8 mouse cellular contexts compared by ENCODE assay signal in the genomic region with DNA sequence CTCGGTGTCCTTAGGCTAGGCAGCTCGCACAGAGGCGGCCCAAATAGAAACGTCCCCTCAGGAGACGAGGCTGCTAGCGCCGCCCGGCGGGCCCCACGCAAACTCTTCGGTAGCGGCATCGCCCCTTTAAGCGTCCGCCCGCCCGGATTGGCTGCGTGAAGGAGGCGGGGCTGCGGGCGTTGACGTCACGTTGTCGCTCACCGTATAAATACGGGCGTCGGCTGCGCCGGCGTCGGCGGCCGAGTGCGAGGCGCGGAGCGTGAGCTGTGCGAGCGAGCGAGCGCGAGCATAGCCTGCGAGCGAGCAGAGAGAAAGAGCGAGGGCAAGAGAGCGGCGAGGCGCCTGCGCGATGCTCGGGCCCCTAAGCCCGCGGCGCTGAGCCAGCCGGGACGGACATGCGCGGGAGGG. TPM values are rescaled to one million over a fixed set of nuclear protein-coding genes. Genes with fewer than 3 reads are reported as not detected.
A peak's percentile ranks its signal among the peaks of the same experiment; 100 is the strongest.
DNase-seq lines count a peak whose midpoint lies in the region; ATAC-seq and TF ChIP-seq lines count a peak whose summit lies in the region.

No protein-coding gene starts in this region.

- peak overlapping the region; percentile 94 for H3K9ac ChIP-seq in forebrain, embryonic 14.5 days (ENCODE audit: low read length)
- H3K9ac ChIP-seq in liver, embryonic 16.5 days (ENCODE audit: low read depth, low read length) = peak overlapping the region; percentile 69
- peak overlapping the region; percentile 96 for H3K9ac ChIP-seq in neural tube, embryonic 13.5 days

- peak; percentile 68 for DNase-seq in c-Kit-positive CD71-positive TER-119-negative erythroid progenitor cells, embryonic 14.5 days (ENCODE audit: low read depth)
- peak; percentile 98 for DNase-seq in forebrain, embryonic 14.5 days (ENCODE audit: low spot score)
- peak; percentile 97 to 99 for DNase-seq in heart, postnatal 14 days
- DNase-seq in large intestine, adult 2 months (ENCODE audit: low read depth, low spot score) = peak; percentile 76
- peak; percentile 86 for DNase-seq in telencephalon, adult 2 months (ENCODE audit: low read depth, low spot score)

- under 1% methylated on average over 55 of the region's 59 CpGs for WGBS in forebrain, embryonic 14.5 days
- WGBS in large intestine, adult 2 months = 1% methylated on average over 59 of the region's 59 CpGs
- WGBS in liver, embryonic 16.5 days (ENCODE audit: insufficient replicate concordance) = under 1% methylated on average over 58 of the region's 59 CpGs
- under 1% methylated on average over 59 of the region's 59 CpGs for whole genome bisulfite sequencing in neural tube, embryonic 13.5 days

- no peak for TF ChIP-seq CTCF in E14TG2a.4 (conservative IDR thresholded peaks at IDR 0.05; ENCODE audit: low read length)

- H3K4me1 ChIP-seq in E14TG2a.4 (replicated peaks; ENCODE audit: low read depth, low read length) = peaks cover 12% of the 10 kb centered on the region
- H3K4me1 ChIP-seq in forebrain, embryonic 14.5 days (ENCODE audit: control insufficient read depth, insufficient read depth, low read length) = peaks cover 4% of the 10 kb centered on the region; the same call in 1 of the 2 replicates
- peaks cover 6% of the 10 kb centered on the region for H3K4me1 ChIP-seq in liver, embryonic 16.5 days (ENCODE audit: control insufficient read depth, low read depth, low read length)
- H3K4me1 ChIP-seq in neural tube, embryonic 13.5 days (replicated peaks) = peaks cover 49% of the 10 kb centered on the region

- ATAC-seq in forebrain, embryonic 14.5 days = peak; percentile 97
- ATAC-seq in liver, embryonic 16.5 days (ENCODE audit: low read depth) = peak; percentile 61
- peak; percentile 96 for ATAC-seq in neural tube, embryonic 13.5 days (ENCODE audit: low read depth)

- no peaks in the 10 kb centered on the region for H3K36me3 ChIP-seq in E14TG2a.4 (ENCODE audit: insufficient read depth, low read length)
- no peaks in the 10 kb centered on the region for H3K36me3 ChIP-seq in forebrain, embryonic 14.5 days (ENCODE audit: control insufficient read depth, insufficient read depth, low read length)
- no peaks in the 10 kb centered on the region for H3K36me3 ChIP-seq in liver, embryonic 16.5 days (ENCODE audit: control insufficient read depth, insufficient read depth)
- H3K36me3 ChIP-seq in neural tube, embryonic 13.5 days = no peaks in the 10 kb centered on the region

- no peaks in the 10 kb centered on the region for H3K9me3 ChIP-seq in E14TG2a.4 (ENCODE audit: low read length)
- H3K9me3 ChIP-seq in forebrain, embryonic 14.5 days (replicated peaks; ENCODE audit: control insufficient read depth, low read length) = no peaks in the 10 kb centered on the region
- H3K9me3 ChIP-seq in liver, embryonic 16.5 days (replicated peaks; ENCODE audit: control insufficient read depth, low read length) = no peaks in the 10 kb centered on the region
- H3K9me3 ChIP-seq in neural tube, embryonic 13.5 days = no peaks in the 10 kb centered on the region

- H3K27ac ChIP-seq in forebrain, embryonic 14.5 days (ENCODE audit: low read depth, low read length) = peak overlapping the region; percentile 98
- H3K27ac ChIP-seq in liver, embryonic 16.5 days (ENCODE audit: low read length) = peak overlapping the region; percentile 76
- peak overlapping the region; percentile 99 for H3K27ac ChIP-seq in neural tube, embryonic 13.5 days (replicated peaks)

- H3K27me3 ChIP-seq in E14TG2a.4 (ENCODE audit: insufficient read depth, low read length) = peaks cover 28% of the 10 kb centered on the region
- H3K27me3 ChIP-seq in forebrain, embryonic 14.5 days (replicated peaks; ENCODE audit: control insufficient read depth, insufficient read depth, low read length) = no peaks in the 10 kb centered on the region
- H3K27me3 ChIP-seq in liver, embryonic 16.5 days (ENCODE audit: control insufficient read depth, insufficient read depth, low read depth, low read length) = peaks cover 23% of the 10 kb centered on the region
- H3K27me3 ChIP-seq in neural tube, embryonic 13.5 days = 0 out of 2 replicates have a peak, but pooled peaks cover 3% of the 10 kb centered on the region

- intact Hi-C loops in heart, postnatal 14 days (cut with DNase I) = loop anchor here (5.0 kb wide), 2 partner anchors 78 to 148 kb away; no protein-coding TSS in a partner anchor

- H3K4me2 ChIP-seq in forebrain, embryonic 14.5 days (ENCODE audit: low read length) = peak overlapping the region; percentile 72
- peak overlapping the region; percentile 69 for H3K4me2 ChIP-seq in liver, embryonic 16.5 days (ENCODE audit: low read depth, low read length)
- H3K4me2 ChIP-seq in neural tube, embryonic 13.5 days = peak overlapping the region; percentile 65

- peak overlapping the region; percentile 89 for H3K4me3 ChIP-seq in E14TG2a.4 (replicated peaks; ENCODE audit: low read length)
- peak overlapping the region; percentile 78 for H3K4me3 ChIP-seq in forebrain, embryonic 14.5 days (ENCODE audit: low read depth, low read length)
- peak overlapping the region; percentile 64 for H3K4me3 ChIP-seq in liver, embryonic 16.5 days (ENCODE audit: low read depth, low read length)
- peak overlapping the region; percentile 80 for H3K4me3 ChIP-seq in neural tube, embryonic 13.5 days

RNA-seq across cellular contexts. Expression of a gene that starts 1.1 kb away (rescaled TPM):
- 17.4 and 19.1 TPM in 2 replicates for polyA plus RNA-seq in forebrain, embryonic 14.5 days (2014; fragmentation: Nextera tagmentation; extraction: Ambion mirVana)
- 10 to 100 TPM; 38.4 to 44.5 TPM for total RNA-seq in heart, postnatal 14 days (2021)
- 13.4 and 29.4 TPM in 2 replicates for polyA plus RNA-seq in large intestine, adult 2 months (2012; rRNA removed)
- polyA plus RNA-seq in liver, embryonic 16.5 days (2015; fragmentation: Nextera tagmentation; extraction: Ambion mirVana) = 38.7 and 41.4 TPM in 2 replicates
- polyA plus RNA-seq in neural tube, embryonic 13.5 days (2015; fragmentation: Nextera tagmentation; extraction: Ambion mirVana) = 57.9 and 60.4 TPM in 2 replicates

RNA-seq across cellular contexts. Expression of a gene that starts 59.4 kb away (rescaled TPM):
- 447 and 495 TPM in 2 replicates for polyA plus RNA-seq in forebrain, embryonic 14.5 days (2014; fragmentation: Nextera tagmentation; extraction: Ambion mirVana)
- 100 to 1,000 TPM; 200 to 218 TPM for total RNA-seq in heart, postnatal 14 days (2021)
- 124 and 128 TPM in 2 replicates for polyA plus RNA-seq in large intestine, adult 2 months (2012; rRNA removed)
- polyA plus RNA-seq in liver, embryonic 16.5 days (2015; fragmentation: Nextera tagmentation; extraction: Ambion mirVana) = 177 and 184 TPM in 2 replicates
- 369 and 374 TPM in 2 replicates for polyA plus RNA-seq in neural tube, embryonic 13.5 days (2015; fragmentation: Nextera tagmentation; extraction: Ambion mirVana)

RNA-seq across cellular contexts. Expression of a gene that starts 59.5 kb away (rescaled TPM):
- 0.11 TPM in 1 of 2 replicates, not detected in the other for polyA plus RNA-seq in forebrain, embryonic 14.5 days (2014; fragmentation: Nextera tagmentation; extraction: Ambion mirVana)
- total RNA-seq in heart, postnatal 14 days (2021) = under 1 TPM; 0.29 to 0.45 TPM
- 1.3 and 1.8 TPM in 2 replicates for polyA plus RNA-seq in large intestine, adult 2 months (2012; rRNA removed)
- 0.12 and 0.20 TPM in 2 replicates for polyA plus RNA-seq in liver, embryonic 16.5 days (2015; fragmentation: Nextera tagmentation; extraction: Ambion mirVana)
- polyA plus RNA-seq in neural tube, embryonic 13.5 days (2015; fragmentation: Nextera tagmentation; extraction: Ambion mirVana) = 0.29 and 0.50 TPM in 2 replicates

Comparison
In these comparisons a context has a peak if more than half of its experiments do, and no peak if none do; other contexts are left out.
1. Peak in every context shown above with its lines: DNase-seq, ATAC-seq, H3K4me3 ChIP-seq and H3K27ac ChIP-seq.